Mouse (Mus musculus) spleen, adult 2 months (tissue): ENCODE measurements around the gene Map2k3.

Experiments
- CTCF ChIP-seq: fragments of 200-500 bp; IDR thresholded peaks from 2 replicates; pipeline ENCODE4 v1.5.1; 2011; ENCODE audit warnings: mild to moderate bottlenecking, inconsistent platforms; ENCODE audit not compliant: insufficient read depth, insufficient read length, insufficient replicate concordance; ENCODE audit errors: extremely low read depth
- POLR2A ChIP-seq: fragments of 200-500 bp; IDR thresholded peaks from 2 replicates; pipeline ENCODE4 v1.6.1; 2011; ENCODE audit warnings: low read depth, low read length, inconsistent platforms

GRCm38 (mm10) chr11:60941370-60941769 is 9.5 kb downstream of the Map2k3 start:
- TF ChIP-seq POLR2A = no peak
- TF ChIP-seq CTCF = no peak
